Mouse (Mus musculus) lung, adult 2 months (tissue): ENCODE data around the gene Trub2.

Experiments
- CTCF ChIP-seq: fragments of 200-500 bp; IDR thresholded peaks from 2 replicates; pipeline ENCODE4 v1.5.1; 2011; ENCODE audit warnings: mild to moderate bottlenecking, low read length, control low read depth; ENCODE audit not compliant: insufficient read depth
- POLR2A ChIP-seq: fragments of 200-500 bp; IDR thresholded peaks from 2 replicates; pipeline ENCODE4 v1.6.1; 2011; ENCODE audit warnings: low read depth, mild to moderate bottlenecking, control low read depth, low read length, borderline replicate concordance; ENCODE audit errors: extremely low read depth

GRCm38 (mm10) chr2:29817426-29818232 is 29.3 kb upstream of the Trub2 start:
- TF ChIP-seq CTCF (peak; percentile 90), POLR2A (no peak)
